Mouse (Mus musculus) heart, adult 9 months (tissue): ENCODE data around the gene Psme1.

Experiments
- DNase-seq, 2 experiments: peaks; one replicate each; pipeline ENCODE4 v3.0.0; 2022; ENCODE audit warnings: low spot score in 2 of 2

Gene Psme1

DNA sequence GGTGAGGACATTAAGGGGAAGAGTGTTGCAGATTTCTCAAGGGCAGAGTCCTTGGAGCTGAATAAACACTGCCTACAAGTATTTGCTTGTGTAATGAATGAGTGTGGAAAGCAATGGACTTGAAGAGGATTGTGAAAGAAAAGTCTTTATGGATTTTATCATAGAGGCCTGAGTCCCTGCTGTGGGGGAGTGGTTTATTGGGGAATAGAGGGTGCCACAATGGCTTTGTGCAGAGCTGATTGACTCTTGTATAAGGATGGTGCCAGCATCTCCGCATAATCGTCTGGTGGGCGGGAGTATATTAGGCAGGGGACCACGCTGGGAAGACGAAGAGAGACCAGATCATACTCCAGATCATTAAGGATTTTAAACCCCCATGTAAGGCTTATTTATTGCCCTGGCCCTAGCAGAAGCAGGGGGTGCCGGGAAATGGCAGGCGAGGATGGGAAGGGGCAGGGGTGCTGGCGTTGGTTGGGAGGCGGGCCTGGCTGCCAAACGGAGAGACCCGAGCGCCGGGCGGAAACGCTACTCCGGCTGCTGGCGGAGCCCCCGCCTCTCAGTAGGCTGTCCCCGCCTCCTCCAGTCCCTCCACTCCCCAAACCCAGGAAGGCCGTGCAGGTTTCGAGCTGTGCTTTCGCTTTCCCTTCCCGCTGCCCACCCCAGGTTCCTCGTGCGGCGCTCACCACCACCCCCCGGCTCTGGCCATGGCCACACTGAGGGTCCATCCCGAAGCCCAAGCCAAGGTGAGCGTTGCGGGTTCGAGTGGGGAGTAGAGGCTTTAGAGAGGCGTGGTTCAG lies at the start of gene Psme1:
Psme1 (plus strand) TSS at position 253 of the 797 bp plus-strand sequence.
- peak; percentile 84 to 88 for DNase-seq

DNA sequence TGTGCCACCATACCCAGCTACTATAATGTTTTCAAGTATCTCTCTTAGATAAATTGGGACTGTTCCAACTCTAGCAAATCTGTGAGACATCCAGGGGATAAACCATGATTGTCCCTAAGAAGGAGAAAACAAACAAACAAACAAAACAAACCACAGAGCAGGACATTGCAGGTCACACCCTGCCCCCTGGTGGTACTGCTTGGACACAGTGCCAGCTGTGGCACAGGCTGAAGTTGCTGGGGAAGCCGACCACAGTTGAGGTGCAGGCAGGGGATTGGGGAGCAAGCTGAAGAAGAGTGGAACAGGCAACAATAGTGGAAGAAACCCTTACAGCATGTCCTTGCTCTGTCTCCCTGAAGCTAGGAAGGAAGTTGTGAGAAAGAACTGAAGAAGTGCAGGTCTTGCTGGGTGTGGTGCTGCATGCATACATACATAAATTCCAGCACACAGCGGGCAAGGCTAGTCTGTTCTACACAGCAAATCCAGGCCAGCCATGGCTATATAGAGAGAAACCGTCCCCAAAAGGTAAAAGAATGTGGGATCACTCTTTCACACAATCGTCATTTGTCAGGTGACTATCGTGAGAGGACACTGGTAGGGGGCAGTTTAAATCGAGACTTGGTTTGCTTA lies 41.7 kb upstream of the Psme1 start:
- DNase-seq, result no peak

DNA sequence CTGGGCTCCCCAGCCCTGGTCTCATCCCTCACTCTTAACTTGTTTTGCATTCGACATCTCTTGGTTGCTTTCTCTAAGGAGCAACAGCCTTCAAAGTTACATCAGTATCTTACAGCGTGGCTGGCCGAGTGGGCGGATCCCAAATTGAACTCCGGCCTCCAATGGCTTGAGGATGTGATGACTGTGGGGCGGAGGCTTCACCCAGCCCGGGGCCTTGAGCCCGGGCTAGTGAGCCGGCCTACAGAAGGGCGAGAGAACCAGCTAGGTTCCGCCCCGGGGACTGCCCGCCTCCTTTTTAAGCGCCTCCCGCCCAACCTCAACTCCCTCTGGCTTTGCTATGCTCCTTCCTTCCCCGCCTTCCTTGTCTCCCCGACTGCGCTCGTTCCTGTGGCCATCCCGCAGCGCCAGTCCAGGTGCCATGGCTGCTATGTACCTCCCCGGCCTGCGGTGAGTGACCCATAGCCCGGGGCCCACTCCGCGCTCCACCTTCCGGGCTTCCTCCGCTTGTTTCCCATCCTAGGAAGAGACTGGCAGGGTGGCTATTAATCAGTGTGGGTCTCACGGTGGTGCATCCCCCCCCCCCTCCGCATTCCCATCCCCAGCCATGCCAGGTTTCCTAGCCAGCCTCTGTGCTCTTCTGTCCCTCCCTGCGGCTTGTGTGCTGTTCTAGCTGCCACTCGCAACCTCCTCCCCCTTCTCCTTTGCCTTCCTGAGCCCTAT lies 37.7 kb upstream of the Psme1 start, which contains the start of gene Pck2:
Pck2 (plus strand) TSS at position 200 of the 720 bp plus-strand sequence.
- DNase-seq, result peak; percentile 93 to 94

DNA sequence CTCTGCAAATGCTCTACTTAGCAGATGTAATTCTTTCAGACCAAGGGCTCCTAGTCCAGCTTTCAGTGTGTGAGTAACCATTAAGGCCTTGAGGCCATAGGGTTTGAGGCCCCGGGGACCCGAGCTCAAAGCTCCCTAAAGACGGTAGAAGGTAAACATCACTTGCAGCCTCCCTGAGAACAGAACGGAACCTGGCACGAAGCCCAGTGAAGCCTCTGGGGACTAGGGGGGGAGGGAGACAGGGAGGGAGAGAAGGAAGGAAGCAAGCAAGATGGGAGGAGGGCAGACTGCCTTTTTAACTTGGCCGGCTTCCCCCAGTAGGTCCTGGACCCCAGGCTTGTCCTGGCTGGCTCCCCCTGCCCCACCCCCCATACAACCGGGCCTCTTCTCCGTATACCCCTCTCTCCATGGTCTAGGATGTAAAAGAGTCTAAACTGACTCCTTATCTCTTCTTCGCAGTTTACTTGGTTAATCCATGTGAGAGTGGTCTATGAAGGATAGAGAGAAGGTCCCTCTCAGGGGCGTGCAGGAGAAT lies 37.1 kb upstream of the Psme1 start:
- DNase-seq, result peak; percentile 82 to 84

DNA sequence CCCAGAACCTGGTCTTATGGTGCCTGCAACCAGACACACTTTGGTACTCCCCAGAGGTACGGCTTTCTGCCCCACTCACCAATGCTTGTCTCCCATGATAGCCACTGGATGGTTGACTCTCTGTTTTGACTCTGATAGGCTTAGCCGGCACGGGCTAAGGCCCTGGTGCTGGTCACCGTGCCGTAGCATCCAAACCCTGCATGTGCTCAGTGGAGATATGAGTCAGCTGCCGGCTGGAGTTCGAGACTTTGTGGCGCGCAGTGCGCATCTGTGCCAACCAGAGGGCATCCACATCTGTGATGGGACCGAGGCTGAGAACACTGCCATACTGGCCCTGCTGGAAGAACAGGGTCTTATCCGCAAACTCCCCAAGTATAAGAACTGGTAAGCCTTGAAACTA lies 35.7 kb upstream of the Psme1 start:
- DNase-seq, result no peak

DNA sequence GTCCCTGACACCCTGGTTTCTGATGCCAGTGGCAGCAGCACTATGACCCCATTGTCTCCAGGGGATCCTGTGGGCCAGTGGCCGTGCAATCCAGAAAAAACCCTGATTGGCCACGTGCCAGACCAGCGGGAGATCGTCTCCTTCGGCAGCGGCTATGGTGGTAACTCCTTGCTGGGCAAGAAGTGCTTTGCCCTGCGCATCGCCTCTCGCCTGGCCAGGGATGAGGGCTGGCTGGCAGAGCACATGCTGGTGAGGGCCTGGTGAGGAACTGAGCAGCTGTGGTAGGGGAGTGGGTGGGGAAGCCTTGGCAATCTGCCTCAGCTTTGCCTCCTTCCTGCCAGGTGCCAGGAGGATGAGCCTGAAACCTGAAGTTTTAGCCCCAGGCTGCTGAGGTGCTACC lies 33.6 kb upstream of the Psme1 start:
- no peak for DNase-seq

DNA sequence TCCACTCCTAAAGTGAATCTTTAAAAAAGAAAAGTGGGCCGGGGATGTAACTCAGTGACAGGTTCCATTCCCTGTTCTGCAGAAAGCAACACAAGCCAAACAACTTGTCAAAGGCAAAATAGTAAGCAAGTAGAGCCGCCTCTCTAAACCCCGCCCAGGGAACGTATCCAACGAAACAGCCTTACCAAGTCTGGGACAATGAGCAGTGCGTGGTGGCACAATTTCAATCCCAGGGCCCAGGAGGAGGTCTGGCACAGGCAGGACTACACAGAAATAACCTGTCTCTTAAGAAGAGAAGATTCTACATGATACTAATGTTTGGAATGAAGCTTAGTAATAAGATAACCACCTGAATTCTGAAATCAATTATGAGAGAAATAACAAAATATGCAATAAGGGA lies 27.7 kb upstream of the Psme1 start:
- no peak for DNase-seq

DNA sequence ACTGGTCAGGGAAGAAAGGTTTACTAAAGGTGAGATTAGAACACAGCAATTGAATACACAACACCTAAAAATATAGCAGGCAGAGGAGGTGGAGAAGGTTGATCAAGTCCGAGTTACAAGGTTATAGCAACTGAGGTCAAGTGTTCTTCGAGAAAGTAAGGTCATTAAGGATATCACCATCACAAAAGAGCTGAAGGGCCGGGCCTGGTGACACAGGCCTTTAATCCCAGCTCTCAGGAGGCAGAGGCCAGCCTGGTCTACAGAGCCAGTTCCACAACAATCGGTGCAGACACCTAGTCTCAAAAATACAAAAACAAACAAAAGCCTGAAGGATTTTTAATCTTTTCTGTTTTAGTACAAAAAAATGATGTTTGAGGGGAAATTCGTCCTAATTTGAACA lies 26.6 kb upstream of the Psme1 start:
- no peak for DNase-seq

DNA sequence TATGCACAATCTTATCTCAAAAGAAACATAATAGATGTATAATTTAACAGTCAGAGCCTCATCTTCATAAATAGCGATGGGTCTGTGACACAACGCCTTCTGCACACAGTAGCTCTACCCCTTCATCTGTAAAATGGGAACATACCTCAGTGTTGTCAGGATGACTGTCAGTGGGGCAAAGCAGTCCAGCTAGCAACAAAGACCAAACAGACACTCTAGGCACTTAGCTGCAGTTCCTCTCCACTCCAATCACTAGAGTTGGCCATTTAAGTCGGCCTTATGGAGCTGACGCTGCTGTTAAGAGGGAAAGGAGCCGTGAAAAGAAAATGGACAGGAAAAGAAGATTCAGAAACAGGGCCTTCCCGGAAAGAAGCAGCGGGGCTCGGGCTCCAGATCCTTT lies 26.1 kb upstream of the Psme1 start:
- DNase-seq, result no peak

DNA sequence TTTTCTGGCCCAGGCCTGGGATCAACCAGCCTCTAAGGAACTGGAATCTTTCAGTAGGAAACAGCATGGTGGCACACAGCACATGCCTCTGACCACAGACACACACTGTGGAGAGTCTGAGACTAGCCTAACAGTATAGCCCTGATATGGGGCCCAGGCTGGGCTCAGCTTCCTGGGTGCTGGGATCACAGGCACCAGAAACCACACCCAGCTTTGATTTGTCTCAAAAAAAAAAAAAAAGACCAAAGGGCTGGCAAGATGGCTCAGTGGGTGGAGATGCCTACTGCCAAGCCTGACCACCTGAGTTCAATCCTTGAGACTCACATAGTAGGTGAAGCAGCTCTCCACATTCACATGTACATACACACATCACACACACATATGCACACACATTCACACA lies 23.3 kb upstream of the Psme1 start:
- no peak for DNase-seq

DNA sequence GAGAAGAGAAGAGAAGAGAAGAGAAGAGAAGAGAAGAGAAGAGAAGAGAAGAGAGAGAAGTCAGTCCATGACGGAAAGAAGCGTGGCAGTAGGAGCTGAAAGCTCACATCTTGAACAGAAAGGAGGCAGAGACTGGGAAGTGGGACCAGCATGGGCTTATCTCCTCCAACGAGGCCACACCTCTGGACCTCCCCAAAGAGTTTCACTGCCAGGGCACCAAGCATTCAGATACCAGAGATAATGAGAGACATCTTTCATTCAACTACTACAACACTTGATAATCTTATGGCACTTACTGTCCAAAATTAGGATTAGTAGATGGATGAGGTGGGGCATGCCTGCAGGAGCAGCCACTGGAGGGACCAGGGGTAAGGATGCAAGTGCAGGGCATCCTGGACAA lies 22.1 kb upstream of the Psme1 start:
- DNase-seq, result no peak

DNA sequence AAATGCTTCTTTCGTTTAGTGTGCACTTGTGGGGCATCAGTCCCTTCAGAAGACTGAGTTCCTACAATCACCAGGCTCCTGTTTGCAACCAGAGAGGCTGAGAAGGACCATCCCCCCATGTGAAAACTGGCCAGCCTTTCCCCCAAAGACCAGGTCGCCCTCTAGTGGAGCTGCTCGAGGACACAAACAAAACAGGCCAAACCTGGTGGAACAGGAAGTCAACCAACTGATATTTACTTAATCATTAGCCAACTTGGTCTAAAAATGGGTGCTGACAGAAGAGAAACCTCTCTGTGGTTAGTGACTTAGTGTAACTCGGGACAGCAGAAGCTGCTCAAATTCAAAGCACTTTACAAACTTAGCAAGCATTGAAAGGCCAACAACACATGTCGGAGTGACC lies 20.9 kb upstream of the Psme1 start:
- DNase-seq, result peak; percentile 76 to 79

DNA sequence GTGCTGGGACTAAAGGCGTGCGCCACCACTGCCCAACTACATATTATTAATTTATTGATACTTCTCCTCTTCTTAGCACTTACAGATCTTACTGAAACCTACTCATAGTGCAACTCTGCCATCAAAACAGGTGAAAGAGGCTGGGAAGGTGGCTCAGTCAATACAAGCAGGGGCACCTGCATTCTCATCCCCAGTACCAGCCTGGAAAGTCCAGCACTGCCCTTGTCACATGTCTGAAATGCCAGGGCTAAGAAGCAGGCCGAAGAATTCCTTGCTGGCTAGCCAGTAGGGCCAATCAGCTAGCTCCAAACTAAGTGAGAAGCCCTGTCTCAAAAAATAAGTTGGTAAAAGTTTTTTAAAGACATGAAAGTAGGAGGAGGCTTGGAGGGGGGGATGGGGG lies 20.3 kb upstream of the Psme1 start:
- DNase-seq, result no peak

DNA sequence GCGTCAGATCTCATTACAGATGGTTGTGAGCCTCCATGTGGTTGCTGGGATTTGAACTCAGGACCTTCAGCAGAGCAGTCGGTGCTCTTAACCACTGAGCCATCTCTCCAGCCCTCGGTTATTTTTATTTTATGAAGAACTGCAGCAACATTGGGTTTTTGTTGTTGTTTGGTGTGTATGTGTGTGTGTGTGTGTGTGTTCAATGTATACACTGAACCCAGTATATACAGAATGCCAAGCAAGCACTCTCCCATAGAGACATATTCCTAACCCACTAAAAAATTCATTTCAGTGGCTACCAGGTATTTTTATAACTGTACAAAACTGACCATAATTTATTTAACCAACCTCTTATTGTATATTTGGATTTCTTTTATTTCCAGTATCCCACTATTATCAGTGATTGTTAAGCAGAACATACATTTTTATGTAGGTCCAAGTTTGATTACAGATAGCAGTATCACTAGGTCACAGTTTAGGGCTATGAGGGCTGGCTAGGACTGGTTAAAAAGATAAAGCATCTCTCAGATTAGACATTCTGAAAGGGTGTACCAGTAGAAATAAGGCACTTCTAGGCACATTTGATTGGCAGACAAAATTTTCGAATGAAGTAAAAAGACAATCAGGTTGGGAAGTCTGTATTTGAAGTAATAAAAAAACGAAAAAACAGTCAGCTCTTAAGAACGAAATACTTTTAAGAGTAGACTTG lies 19.0 kb upstream of the Psme1 start:
- no peak for DNase-seq

DNA sequence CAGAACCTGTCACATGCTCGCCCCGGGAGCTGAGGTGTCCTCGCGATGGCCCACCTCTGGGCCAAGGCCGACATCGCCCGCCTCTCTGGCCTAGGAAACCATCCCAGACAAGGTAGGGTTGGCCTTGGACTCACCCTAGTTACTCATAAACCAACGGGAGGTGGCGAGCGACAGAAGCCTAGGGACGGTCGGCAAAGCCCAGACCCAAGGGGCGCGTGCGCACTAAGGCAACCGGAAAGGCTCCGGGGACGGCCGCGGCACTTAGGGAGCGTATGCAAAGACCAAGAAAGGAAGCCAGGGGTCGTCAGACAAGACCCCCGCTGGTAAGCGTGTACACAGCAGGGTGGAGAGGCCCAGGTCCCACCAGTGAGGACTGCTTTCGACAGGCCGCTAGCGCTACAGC lies 18.1 kb upstream of the Psme1 start, which contains the start of gene Dcaf11:
Dcaf11 (plus strand) TSS at position 208 of the 403 bp plus-strand sequence.
- DNase-seq, result peak; percentile 91 to 93

DNA sequence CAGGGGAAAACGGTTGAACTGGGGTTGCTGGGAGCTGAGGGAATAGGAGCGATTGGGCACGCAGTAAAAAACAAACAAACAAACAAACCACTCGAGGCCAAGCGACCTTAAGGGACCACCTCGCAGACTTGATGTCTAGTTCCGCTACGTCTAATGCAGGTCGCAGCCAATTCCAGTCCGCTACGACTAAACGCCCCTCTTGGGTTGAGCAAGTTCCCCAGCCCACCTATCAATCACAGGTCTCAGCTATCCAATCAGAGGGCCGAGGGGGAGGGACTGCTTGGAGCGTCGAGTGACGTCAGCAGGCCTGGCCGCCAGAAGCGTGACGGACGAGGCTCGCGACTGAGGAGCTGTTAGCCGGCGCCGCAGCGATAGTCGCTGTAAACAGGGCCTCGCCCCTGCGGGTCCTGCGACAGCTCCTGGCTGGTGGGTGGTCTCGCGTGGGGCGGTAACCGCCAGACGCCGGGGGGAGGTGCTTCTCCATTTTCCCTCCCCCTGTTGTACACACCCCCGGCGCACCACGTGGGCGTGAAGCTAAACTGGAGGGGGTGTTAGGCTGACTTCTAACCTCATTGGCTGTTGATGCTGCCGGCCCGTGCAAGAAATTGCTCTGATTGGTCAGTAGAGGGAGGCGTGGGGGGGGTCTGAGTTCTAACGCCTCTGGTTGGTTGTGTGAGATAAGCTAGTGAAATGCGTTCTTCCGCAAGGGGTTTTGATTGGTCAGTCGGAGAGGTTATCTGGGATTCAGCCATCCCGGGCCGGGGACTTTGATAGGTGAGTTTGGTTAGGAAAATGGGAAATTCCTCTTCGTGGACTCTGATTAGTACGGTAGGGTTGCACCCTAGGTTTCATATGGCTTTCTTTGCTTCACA lies 17.5 kb upstream of the Psme1 start, which contains the start of gene A730061H03Rik:
A730061H03Rik (minus strand) TSS at position 205 of the 872 bp plus-strand sequence.
- DNase-seq, result peak; percentile 98 to 99

DNA sequence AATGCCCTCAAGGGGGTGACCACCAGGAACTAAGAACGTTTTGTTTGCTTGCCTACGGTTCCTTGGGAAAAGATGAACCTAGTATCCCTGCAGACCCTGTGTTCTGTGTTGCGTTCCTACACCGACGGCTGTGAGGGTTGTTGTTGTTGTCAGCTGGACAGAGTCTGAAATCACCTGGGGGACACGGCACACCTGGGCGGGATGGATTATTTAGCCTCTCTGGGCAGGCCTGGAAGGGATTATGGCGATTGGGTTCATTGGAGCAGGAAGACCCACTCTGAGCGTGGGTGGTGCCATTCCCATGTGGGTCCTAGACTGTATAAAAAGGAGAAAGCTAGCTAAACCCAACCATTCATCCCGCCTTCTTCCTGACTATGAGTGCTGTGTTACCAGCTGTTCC lies 16.1 kb upstream of the Psme1 start:
- DNase-seq, result no peak

DNA sequence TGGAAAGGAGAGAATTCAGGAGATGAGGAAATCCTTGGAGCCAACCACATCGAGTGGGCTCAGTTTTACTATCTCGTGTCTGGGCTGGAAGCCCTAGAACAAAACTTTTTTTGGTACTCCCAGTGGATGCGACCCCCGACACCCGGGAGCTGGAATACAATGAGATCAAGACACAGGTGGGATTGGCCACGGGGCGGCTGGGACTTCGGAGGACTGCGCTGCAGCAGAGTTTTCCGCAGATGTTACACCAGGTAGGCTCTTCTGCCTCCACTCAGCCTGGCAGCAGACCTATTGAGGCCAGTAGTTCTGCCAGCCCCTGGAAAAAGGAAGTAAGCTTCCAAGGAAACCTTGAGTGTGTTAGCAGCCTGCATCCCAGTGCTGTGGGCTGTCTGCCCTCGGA lies 14.7 kb upstream of the Psme1 start:
- DNase-seq, result no peak

DNA sequence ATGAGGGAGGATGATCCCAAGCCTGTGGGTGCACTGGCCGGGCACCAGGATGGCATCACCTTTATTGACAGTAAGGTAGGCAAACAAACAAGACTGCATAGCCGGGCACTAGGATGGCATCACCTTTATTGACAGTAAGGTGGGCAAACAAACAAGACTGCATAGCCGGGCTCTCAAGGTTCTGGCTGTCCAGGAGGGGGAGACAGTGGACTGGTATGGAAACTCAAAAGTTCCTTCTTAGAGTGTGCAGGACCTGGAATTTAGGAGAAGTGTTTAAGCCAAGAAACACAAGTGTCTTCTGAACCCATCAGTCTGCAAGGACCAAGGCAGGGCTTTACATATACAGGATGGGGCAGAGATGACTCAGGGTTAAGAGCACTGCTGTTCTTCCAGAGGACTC lies 12.2 kb upstream of the Psme1 start:
- no peak for DNase-seq

DNA sequence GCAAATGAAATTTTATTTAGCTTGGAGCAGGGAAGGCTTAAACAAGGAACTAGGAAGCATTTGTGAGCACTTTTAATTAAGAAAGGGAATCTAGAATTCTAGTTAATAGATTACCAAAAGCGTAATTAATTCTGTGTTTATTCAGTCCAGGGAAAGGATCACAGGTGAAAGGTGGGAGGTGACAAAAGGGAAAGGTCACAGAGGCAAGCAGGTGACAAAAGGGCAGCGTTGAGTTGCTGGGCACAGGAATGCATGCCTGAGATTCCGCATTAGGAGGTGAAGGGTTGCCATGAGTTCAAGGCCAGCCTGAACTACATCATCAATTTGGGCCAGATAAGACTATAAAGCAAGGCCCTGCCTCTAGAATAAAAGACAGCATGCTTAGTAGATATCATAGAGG lies 10.4 kb upstream of the Psme1 start:
- no peak for DNase-seq

DNA sequence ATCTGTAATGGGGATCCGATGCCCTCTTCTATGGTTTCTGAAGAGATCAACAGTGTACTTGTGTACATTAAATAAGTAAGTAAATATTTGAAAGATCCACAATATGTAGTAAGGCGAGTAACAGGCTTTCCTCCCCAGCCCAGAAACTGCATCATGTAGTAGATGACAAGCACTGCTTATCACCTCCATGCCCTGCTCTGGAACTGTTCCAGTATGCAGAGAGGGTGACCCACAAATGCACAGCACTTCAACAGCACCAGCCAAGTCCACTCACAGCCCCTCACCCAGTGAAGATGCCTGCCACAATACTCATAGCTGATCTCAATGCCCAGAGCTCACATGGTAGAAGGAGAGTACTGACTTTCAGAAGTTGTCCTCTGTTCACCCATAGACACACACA lies 7.3 kb upstream of the Psme1 start:
- no peak for DNase-seq
